Mouse (Mus musculus): ENCODE results near the gene Chst10. TPM values are rescaled to one million over a fixed set of nuclear protein-coding genes. Genes with fewer than 3 reads are reported as not detected.

The Chst10 gene
- total RNA-seq, 1 experiment from 2014 or later: 1.3 TPM

DNA sequence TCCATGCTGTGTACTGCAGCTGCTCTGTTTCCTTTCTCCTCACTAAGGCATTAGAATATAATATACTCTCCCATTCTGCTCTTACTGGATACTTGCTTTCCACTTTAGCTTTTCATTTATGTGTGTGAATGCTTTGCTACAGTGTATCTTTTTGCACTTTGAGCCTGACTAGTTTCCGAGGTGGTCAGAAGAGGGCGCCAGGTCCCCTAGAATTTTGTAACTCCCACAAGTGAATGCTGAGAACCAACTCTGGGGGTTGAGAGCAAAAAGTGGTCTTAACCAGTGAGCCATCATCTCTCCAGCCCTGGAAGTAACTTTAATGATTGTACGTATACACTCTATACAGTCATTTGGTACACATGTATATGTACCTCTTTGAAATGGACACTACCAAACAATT lies 63.1 kb downstream of the Chst10 start:
- no peak for ATAC-seq (replicated peaks; ENCODE audit: insufficient number of reproducible peaks, low FRiP score, low TSS enrichment, poor library complexity, severe bottlenecking)

DNA sequence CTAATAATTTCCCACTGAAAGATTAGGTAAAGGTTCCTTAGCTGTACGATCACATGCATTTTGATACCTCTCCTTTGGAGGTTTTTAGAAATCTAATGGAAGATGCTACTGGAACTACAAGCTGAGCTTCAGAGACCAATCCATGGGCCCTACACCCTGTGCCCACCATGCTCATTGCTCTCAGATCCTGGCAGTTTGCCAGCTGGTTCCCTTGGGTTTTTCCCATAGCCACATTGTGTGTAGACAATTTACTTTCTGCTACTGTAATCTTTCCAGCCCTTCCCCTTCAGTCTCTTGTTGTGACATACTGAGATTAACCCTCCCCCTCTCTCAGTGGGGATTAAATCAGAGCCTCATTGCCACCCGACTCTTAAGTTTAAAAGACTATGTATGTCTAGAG lies 73.0 kb downstream of the Chst10 start:
- no peak for ATAC-seq (replicated peaks; ENCODE audit: insufficient number of reproducible peaks, low FRiP score, low TSS enrichment, poor library complexity, severe bottlenecking)

DNA sequence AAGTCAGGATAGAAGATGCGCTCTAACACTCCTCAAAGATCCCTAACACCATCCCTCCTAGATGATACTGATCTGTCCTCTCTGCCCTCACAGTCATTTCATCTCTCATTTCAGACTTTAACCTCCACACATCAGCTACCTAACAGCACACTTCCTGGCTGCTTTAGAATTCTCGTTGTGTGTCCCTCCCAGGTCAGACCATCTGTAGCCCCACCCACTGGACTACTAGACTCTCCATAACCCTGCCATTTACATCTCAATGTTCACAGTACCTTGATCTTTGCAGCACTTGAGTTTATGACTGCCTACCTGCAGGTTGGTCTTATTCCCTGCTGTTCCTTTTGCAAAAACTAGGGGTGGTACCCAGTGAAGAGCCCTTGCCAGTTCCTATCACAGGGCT lies 74.1 kb downstream of the Chst10 start:
- no peak for ATAC-seq (replicated peaks; ENCODE audit: insufficient number of reproducible peaks, low FRiP score, low TSS enrichment, poor library complexity, severe bottlenecking)

DNA sequence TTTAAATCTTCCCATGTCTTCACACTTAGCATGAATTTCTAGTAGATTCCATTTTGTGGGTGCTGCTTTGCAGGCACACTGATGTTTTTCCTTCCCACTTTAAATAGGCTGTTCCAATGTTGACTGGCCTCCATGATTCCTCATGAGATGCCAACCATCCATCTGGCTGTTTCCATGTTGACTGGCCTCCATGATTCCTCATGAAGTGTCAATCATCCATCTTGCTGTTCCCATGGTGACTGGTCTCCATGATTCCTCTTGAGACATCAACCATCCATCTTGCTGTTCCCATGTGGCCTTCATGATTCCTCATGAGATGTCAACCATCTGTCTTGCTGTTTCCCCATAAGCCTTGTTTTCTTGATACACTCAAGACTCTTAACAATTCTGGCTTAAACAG lies 78.3 kb downstream of the Chst10 start:
- no peak for ATAC-seq (replicated peaks; ENCODE audit: insufficient number of reproducible peaks, low FRiP score, low TSS enrichment, poor library complexity, severe bottlenecking)

DNA sequence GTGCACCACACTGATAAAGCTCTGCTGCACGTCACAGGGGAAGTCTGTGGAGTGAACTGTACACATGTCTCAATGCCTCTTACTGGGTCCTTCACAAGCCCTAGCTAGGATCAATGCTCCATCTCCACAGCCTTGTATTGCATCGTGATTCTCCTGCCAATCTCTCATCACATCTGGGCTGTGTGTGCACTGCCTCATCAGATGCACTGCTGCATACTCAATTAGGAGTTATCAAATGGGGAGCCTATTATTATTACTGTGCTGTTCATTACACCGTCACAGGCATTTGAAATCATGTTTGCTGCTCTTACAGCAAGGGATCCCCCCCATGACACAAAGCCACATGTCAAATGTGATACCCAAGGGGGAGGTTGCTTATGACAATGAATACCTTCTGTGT lies 80.3 kb downstream of the Chst10 start:
- no peak for ATAC-seq (replicated peaks; ENCODE audit: insufficient number of reproducible peaks, low FRiP score, low TSS enrichment, poor library complexity, severe bottlenecking)

DNA sequence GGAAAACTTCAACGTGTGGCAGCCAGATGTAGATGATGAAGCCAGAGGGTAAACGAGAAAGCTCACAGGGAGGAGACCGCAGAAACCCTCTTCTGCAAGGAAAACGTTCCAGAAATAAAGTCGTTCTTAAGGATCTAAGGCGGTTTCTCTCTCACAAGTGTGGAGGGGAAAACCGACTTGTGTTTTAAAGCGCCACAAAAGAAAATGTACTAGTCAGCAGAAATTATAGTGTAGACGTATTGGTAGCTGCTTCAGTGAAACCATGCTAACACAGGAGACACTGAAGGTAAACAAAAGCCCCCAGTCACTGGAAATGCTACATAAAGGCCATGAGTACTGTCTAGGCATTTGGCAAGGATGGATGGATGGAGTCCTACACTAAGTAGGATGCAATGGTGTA lies 80.7 kb downstream of the Chst10 start:
- no peak for ATAC-seq (replicated peaks; ENCODE audit: insufficient number of reproducible peaks, low FRiP score, low TSS enrichment, poor library complexity, severe bottlenecking)

DNA sequence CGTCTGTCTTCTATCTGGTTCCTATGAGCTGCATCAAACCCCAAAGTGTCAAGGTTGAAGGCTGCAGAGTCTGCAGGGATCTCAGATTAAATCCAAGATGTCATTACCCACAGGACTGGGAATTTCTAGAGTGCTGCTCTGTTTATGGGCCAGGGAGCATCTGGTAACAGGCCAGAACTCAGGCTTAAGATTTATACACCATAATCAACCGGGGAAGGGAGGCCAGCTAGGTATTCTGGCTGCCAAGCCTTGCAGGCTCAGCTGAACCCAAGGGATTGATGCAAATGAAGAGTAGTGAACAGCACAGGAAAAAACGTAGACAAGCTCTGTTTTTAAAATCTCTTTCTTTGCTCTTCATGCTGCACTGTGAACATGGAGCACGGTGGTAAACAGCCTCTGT lies 81.7 kb downstream of the Chst10 start:
- no peak for ATAC-seq (replicated peaks; ENCODE audit: insufficient number of reproducible peaks, low FRiP score, low TSS enrichment, poor library complexity, severe bottlenecking)

Other genes starting within 250 kb of the Chst10 start
- gene Aff3, start 233.2 kb downstream of the Chst10 start, total RNA-seq (2017): 14.5 to 27.7 TPM (median 22.8 TPM) in 3 replicates
- gene Lonrf2, start 61.5 kb downstream of the Chst10 start, total RNA-seq (2017): not detected in 3 replicates
- not detected in 3 replicates for gene Nms, start 41.0 kb upstream of the Chst10 start, total RNA-seq (2017)
- gene Pdcl3, start 87.4 kb upstream of the Chst10 start, total RNA-seq (2017): 40.4 to 59.9 TPM (median 59.3 TPM) in 3 replicates